Mouse (Mus musculus) megakaryocyte, embryonic 14.5 days (primary cell): ENCODE measurements at regions not wholly inside any gene's neighbourhood (a gene's known extent, or its start where the extent isn't known, plus 50 kb on each side); places are given as distances from the start of the nearest gene placed in this dataset.

Source experiments
- FLI1 ChIP-seq: IDR thresholded peaks from 2 replicates; pipeline ENCODE4 v1.6.1; 2012; ENCODE audit warnings: low read length, inconsistent platforms, mixed read lengths
- GATA1 ChIP-seq: IDR thresholded peaks from 3 replicates; pipeline ENCODE4 v1.6.1; 2012; ENCODE audit warnings: mixed read lengths, low read length, inconsistent platforms, borderline replicate concordance

DNA sequence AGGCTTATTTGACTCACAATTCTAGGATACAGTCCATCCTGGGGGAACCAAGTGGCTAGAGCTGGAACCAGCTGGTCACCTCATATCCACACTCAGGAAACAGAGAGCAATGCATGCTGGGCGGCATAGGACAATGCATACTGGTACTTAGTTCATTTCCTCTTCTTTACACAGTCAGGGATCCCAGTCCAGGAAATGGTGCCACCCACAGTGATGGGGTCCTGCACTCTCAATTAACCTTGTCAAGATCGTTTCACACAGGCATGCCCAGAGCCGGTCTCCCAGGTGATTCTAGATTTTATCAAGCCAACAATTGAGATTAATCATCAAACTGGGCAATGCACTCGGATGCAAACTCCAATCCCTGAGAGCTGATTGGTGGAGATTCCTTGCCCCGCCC lies 145.7 kb upstream of the Prox1 start:
- TF ChIP-seq GATA1 = no peak
- TF ChIP-seq FLI1 = no peak
